Mouse (Mus musculus) layer of hippocampus, postnatal 25 days (tissue): Measurements from ENCODE around the gene Trib3. TPM values are rescaled to one million over a fixed set of nuclear protein-coding genes. Genes with fewer than 3 reads are reported as not detected.

Experiments
- DNase-seq, 2 experiments: peaks; one replicate each; pipeline ENCODE4 v3.0.0; 2022; ENCODE audit warnings: mixed read lengths in 2 of 2, low spot score in 1 of 2; ENCODE audit errors: extremely low spot score in 1 of 2
- total RNA-seq, 2 experiments: library from RNA; stranded (reverse); gene quantifications; 2 replicates each; pipeline ENCODE4 v1.2.3; 2021

Gene Trib3
- total RNA-seq, 2 experiments from 2014 or later, result 0.23 to 0.39 TPM

DNA sequence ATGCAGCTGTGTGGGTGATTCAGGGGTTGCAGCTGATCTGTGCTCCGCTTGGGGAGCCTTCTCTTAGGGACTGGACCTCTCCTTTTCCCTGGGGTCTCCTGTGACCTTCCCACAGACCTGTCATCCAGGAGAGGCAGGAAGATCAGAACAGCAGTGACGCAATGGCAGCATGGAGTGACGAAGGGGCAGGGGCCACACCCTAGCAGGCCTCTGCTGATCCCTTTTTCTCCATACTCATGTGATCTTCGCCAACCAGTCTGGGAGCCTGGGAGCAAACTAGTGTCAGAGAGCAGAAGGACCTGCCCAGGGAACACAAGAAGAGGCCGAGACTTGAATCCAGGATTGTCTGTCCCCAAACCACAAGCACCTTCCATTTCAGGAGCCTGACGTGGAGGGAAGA, 5.4 kb upstream of the Trib3 start:
- no peak for DNase-seq

DNA sequence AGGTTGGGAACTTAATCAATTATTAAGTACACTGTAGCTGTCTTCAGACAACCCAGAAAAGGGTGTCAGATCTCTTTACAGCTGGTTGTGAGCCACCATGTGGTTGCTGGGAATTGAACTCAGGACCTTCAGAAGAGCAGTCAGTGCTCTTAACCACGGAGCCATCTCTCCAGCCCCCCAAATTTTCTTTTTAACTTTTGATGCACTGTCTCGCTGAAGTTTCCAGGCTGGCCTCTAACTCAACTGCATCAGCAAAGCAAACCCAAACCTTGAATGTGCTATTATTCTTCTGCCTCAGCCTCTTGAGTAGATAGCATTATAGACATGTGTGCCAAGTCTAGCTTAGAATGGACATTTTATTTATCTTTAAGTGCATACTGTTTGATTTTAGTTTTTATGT, 3.9 kb upstream of the Trib3 start:
- DNase-seq, result no peak

DNA sequence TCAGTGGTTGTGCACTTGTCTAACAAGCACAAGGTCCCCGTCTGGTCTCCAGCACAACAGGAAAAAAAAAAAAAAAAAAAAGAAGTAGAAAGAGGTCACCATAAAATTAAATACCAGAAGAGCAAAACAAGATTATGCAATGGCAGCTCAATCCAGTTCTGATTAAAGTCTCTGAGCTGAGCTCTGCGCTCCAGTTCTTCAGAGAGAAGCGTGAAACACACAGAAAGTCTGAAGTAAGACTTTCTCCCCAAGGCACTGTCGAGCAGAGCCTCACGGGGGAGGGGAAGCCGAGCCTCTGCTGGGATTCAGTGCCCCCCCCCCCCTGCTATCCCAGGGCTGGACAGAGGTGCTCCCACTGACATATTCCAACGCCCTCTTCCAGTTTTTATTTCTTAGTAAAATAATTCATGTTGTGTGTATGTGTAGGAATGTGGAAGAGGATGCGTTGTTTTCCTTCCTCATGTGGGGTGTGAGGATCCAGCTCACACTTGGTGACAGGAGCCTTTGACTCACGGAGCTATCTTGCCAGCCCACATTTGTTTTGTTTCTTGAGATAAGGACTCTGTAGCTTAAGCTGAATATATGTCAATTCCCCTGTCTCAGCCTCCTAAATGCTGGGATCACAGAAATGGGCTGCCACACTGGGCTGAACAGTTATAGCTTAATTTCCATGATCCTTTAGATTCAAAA, 3.1 kb upstream of the Trib3 start:
- DNase-seq, result no peak

DNA sequence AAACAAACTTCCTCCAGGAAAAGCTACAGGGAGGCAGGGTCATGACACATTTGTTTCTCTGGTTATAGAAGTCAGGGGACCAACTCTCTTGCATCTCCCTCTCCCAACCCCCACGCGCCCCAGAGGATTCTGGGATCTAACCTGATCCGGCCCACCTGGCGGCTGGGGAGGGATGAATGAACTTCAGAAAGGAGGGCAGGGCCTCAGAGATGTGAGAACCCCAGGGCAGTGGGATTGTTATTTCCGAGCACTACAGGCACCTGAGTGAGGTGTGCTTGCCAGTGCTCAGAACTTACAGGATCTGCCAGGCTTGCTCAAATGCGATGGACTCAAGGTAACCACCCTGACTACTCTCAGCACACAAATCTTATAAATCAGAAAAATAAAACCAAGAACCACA, 1.6 kb upstream of the Trib3 start:
- no peak for DNase-seq

DNA sequence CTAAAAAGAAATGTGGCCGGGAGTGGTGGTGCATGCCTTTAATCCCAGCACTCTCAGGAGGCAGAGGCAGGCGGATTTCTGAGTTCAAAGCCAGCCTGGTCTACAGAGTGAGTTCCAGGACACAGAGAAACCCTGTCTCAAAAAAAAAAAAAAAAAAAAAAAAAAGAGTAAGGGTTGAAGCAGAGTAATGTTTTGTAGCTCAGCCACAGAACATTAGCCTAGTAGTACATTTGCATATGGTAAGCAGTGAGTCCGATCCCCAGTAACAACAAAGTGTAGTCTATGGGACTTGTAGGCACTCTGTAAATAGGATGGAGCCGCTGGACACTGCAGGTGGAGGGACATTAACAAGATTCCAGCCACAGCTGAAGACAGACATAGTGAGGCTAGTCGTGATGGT, 1.1 kb upstream of the Trib3 start:
- DNase-seq, result no peak

DNA sequence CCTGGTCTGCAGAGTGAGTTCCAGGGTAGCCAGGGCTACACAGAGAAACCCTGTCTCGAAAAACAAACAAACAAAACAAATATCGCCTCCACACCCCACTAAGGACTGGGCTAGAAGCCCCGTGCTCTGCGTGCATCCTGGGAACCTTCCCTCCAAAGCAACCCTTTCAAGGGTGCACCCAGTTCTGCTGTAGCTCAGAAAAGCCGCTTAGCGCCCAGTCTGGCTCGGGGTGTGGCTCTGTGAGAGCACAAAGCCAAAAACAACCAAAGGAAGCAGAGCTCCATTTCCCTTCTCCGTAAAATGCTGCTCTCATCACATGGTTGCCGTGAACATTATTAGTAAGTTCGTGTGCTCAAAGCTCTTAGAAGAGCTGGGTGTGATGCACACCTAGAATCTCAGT, 529 bp upstream of the Trib3 start:
- DNase-seq, result no peak

DNA sequence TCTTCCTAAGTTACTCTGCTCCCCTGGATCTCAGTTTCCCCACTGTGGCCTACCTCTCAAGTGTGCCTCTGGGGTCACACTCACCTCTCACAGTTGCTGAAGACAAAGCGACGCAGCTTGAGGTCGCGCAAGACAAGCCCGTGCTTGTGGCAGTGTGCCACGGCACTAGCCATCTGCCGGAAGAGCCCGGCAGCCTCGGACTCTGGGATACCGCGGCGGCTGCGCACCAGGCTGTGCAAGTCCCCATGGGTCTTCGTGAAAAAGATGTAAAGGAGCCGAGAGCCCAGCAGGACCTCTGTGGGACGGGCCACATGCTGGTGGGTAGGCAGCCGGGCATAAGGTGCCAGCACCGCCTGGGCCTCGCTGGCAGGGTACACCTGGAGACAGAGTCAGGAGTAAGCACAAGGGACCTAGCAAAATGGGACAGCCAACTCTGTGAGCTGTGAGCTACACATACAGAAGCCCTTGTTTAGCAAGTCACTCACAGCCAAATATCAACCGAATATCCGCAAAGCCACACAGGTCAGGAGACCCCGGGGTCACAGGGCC, 4.1 kb downstream of the Trib3 start:
- DNase-seq, result no peak

DNA sequence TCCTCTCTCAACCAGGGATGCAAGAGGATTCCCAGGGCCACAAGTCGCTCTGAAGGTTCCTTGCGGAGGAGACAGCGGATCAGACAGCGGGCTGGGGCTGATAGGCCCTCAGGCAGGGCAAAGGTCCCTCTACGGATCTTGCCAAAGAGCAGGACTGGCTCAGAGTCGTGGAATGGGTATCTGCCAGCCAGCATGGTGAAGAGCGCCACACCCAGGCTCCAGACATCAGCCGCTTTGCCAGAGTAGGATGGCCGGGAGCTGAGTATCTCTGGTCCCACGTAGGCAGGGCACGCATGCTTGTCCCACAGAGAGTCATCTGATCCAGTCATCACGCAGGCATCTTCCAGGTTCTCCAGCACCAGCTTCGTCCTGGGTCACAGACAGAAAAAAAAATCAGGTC, 5.5 kb downstream of the Trib3 start:
- DNase-seq, result no peak

DNA sequence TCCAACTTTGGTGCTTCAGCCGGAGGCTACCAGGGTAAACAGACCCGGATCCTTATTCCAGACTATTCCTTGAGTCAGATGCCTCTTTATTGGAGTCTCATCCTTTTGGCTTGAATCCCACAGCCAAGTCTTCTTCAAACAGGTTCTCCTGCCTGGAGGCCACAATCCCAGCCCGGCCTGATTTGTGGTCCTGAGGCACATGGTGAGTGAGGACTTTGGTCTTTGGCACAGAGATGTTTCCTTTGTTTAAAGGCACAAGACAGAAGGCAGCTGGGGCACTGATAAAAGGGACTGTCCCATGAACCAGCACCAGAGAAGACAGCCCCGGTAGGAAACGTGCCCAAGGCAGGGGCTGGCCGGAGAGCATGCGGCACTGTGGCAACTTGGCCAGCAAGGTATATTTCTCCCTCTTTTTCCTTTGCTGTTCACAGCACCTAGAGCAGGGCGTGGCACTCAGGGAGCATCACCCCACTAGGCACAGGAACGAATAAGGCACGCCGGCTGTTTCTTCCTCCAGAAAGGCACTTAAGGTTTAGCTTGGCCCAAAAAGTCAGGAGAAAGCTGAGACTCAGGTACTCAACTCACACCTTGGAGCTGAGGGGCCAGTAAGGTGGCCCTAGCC, 6.1 kb downstream of the Trib3 start:
- DNase-seq, result no peak

DNA sequence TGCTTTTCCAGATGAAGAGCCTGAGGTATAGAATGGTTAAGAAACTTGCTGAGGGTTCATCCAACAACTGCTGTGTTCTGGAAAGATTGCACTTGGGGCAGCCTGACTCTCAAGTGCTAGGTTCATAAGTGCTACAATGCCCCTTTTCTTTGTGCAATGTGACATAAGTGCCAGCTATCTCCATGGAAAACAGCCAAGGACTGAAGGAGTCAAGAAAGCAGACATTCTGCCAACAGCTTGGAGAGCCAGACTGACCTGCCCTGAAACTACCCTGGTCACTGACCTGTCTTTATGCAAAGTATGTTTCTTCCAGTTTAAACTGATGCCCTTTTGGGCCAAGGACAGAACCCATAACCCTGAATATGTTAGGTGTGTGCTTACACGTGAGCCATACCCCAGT, 7.0 kb downstream of the Trib3 start:
- no peak for DNase-seq

DNA sequence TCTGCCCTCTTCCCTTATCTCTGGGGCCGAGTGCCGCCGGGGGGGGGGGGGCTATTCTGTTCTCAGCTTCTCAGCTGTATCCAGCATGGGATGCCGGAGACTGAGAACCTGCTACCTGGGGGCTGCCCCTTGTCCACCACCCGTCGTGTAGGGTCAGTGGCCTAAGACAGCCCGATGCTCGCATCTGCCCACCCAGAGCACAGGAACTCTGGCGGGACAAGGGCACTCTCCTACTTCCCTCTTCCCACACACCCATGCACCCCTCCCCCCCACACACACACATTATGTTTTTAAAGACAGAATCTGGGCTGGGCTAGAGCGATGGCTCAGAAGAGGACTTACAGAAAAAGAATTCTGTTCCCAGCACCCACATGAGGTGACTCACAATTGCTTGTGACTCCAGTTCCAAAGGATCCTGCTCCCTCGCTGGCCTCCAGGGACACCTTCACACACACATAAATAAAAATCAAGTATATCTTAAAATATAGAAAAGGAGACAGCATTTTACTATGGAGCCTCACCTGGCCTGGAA, 8.5 kb downstream of the Trib3 start:
- DNase-seq, result no peak

DNA sequence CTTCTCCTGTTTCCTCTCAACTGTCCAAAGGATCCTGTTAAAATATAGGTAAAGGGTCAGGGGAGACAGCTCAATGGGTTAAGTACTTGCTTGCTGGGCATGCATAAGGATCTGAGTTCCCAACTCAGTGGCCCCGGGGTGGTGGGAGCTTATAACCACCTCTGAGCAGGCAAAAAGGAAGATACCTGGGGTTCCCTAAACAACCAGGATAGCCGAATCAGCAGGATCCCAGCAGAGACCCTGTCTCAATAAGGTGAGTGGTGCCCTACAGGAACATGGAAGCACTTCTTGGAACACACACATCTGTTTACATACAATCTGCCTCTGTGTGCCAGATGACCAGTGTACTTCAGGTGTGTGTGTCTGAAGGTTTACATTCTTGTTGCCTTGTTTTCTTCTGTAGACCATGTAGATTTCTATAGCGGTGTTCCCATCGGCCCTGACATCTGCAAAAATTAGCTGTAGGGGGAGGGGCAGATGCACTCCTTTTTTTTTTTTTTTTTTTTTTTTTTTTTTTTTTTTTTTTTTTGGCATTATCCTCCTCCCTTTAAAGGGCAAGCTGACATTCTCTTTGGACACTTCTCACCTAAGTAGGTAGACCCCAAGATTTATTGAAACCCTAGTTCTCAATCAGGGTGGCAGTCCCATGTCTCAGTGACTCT, 10.4 kb downstream of the Trib3 start:
- DNase-seq, result no peak

DNA sequence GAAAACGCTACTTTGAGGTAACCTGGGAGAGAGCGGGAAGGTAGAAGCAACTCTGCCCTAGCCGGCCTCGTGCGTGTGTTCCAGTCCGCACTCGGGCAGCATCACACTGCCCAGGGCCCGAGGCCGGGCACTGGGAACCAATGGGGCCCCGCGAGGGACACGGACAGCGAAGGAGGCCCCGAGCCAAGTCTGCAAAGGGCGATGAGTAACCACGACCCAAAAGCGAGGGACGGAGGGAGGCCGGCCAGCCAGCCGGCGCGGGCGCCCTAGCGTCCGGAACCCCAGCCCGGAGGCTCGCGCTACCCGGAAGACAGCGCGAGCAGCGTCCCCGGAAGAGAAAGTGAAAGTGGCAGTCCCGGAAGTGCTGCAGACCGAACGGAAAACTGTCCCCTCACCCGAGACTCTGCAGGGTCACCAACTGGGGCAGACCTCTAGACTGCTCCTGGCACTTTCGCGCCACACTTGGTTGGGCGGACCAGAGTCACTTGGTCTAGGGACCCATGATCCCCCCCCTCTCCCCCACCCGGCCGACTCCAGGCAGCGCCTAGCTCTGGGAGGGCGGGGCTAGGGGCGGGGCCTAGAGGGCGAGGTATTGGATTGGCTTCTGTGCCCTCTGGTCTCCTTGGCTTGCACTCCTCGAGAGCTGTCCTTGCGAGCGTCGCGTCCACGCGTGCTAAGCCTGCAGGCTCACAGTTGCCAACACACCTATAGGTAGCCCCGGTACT, 11.6 kb downstream of the Trib3 start, which contains the start of gene Rbck1:
Gene Rbck1 (minus strand): TSS at position 553 of the 725 bp plus-strand sequence.
- peak; percentile 62 to 83 for DNase-seq

DNA sequence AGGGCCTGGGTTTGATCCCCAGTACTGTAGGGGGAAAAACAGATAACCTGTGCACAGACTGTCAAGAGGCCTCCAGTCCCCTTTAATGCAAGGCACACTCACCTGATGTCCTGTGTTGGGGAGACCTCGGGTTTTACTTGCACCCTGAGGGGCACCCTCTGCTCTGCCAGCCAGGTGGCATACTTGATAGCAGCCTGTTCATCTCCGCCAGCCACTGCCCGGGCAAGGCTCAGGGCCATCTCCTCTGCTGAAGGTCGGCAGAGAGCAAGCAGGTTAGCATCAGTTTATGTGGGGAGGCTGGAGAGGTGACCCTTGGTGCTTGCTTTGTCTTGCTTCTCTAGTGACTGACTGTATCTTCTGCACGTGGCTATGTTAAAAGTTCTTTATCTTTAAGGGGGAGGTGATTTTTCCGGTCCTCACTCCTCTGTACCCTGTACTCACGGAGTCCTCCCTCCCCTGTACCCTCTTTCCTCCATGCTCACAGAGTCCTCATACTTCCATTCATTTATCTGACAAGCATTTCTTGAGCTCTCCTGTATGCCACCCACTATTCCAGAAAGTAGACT, 12.9 kb downstream of the Trib3 start:
- DNase-seq, result no peak

DNA sequence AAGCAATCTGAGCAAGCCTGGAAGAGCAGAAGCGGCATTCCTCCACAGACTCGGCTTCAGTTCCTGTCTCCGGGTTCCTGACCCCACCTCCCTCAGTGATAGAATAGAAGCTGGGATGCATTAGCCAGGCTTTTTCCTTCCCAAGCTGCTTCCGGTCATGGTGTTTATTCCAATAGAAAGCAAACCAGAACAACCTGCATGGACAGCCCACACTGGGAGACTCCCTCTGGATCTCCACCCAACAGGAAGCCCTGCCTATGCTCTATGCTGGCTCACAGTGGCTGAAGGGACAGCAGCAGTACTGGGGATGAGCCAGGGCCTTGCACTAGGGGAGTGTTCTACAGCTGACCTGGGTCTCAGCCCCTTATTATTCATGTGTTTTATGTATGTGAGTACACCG, 15.9 kb downstream of the Trib3 start:
- no peak for DNase-seq

DNA sequence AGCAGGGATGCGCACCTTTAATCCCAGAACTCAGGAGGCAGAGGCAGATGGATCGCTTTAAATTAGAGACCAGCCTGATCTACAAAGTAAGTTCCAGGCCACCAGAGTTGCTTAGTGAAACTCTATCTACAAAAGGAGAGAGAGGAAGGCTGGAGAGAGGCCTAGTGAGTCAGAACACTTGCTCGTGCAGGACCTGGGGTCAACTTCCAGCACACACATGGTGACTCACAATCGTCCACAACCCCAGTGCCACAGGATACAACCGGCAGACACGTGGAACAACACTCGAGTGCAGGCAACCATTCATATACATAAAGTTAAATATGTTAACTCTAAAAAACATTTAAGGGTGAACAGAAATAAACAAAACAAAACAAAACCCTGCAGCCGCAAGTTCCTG, 17.2 kb downstream of the Trib3 start:
- DNase-seq, result no peak

DNA sequence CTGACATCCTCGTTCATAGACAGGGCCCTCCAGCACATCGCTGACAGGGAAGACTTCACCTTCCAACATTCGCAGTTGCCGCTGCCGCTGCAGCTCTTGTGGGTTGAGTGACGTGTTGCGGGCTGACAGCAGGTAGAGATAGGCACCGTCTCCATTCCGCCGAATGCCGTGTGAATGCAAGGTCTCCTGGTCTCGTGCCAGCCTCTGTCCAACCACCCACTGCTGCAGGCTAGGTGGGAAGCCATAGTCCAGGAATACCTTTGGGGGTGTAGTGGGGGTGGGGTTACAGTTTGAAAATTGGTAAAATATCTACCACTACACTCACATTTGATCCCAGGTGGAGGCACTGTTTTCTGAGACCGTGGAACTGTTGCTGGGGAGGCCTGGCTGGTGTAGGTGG, 17.7 kb downstream of the Trib3 start:
- DNase-seq, result no peak

DNA sequence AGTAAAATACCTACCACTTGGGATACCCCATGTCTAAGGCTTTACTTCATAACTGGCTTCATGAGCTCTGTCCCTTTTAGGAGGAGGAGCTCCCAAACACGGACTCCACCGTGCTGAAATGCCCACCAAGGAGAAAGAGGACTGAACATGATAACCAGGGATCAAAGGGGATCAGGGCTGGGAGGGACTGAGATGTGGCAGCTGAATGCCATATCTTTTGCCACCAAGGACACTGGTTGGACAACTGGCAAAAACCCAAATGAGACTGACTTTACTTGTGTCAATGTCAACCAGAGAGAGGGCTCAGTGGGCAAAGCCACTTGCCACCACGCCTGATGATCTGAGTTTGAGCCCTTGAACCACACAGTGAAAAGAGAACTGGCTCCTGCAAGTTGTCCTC, 19.0 kb downstream of the Trib3 start:
- DNase-seq, result no peak

DNA sequence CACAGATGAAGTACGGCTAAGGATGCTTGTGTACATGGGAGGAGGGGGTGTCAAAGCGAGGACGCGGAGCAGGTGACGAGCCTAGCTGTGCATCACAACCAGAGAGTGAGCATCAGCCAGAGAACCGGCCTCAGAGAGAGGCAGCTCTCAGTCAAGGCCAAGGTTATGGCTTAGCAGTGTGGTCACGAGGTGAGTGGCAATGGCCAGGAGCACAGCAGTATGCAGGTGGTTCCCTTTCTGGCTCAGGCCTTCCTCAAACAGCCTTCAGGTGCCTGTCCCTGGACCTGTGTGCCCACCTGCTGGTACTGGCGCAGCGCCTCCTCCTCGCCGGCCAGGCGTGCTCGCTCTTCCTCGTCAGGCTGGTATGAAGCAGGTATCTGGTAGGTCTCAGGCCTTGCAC, 19.9 kb downstream of the Trib3 start:
- DNase-seq, result no peak

DNA sequence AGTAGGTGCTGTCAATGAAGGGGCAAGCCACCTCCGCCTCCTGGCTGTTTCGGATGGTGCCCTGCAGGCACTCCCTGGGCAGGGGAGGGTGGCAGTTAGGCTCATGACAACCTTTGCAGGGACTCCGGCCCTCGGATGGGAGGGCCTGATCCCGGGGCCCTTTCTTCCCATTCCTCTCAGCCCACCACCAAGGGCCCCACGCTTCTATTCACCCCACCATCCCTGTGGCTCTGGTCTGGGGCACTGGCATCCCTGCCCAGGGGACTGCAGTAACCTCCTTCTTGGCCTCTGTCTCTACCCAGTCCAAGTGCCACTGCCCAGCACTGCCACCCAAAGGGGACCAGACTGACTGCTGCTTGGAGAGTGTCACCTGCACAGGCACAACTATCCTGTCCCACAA, 21.6 kb downstream of the Trib3 start:
- DNase-seq, result no peak
